Comparison of ENCODE assay signal across 12 mouse cellular contexts in the genomic region with DNA sequence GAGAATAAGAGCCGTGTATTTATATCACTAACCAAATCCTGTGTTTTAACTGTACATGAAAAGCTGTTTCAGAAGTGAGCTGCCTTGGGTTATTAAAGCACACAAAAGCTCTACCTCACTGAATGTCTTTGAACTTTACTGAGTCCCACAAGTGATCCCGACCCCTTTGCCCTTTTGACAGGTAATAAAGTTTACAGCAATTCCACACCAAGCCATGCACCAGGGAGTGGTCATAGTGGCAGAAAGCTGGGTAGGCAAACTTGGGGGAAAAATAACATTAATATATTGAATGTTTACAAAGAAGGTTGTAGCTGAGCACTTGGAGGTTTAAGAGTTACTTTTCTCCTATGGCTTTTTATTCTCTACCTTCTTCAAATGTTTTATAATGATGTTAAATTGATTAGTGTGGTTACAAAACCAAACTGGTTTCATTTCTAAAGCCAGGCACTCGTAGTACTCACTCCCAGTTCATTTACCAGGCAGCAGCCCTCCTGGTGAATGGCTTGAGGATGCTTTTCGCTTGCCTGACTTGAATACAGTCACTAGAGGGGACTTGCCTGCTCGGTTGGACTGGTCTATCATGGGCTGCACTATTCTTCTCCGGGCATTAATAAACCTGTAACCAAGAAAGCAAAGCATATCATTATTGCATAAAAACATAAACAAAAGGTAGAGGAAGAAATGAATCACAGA.
DNase-seq lines count a peak whose midpoint lies in the region; ATAC-seq and TF ChIP-seq lines count a peak whose summit lies in the region.
"Had no signal": no experiment of that assay in that cellular context is flagged by ENCODE, and none has a peak within 500 bp of the region (broad histone marks: within the 10 kb centered on the region; RNA-seq: fewer than 3 reads in every experiment).

No protein-coding gene starts in this region.

- no peak for DNase-seq in kidney, postnatal 0 days (ENCODE audit: low spot score)
- DNase-seq in kidney, adult 9 months: no peak
- no peak for DNase-seq in embryonic facial prominence, embryonic 14.5 days (ENCODE audit: low spot score)
- DNase-seq in layer of hippocampus, postnatal 14 days (ENCODE audit: low spot score in 2 of 2): no peak
- DNase-seq: heart, postnatal 36 days; layer of hippocampus, adult 9-11 months; right cerebral cortex, postnatal 4 days had no signal

- H3K9me3 ChIP-seq in kidney, postnatal 0 days (replicated peaks; ENCODE audit: low read length): no peaks in the 10 kb centered on the region
- no peaks in the 10 kb centered on the region for H3K9me3 ChIP-seq in embryonic facial prominence, embryonic 14.5 days (ENCODE audit: control insufficient read depth, low read length)
- no peaks in the 10 kb centered on the region for H3K9me3 ChIP-seq in intestine, embryonic 15.5 days
- no peaks in the 10 kb centered on the region for H3K9me3 ChIP-seq in neural tube, embryonic 13.5 days
- H3K9me3 ChIP-seq: embryonic facial prominence, embryonic 13.5 days had no signal

- no peak for TF ChIP-seq CTCF in kidney, postnatal 0 days (IDR thresholded peaks at IDR 0.05; ENCODE audit: low read depth)

- H3K27me3 ChIP-seq in kidney, postnatal 0 days (ENCODE audit: insufficient read depth, low read length): no peaks in the 10 kb centered on the region
- H3K27me3 ChIP-seq in embryonic facial prominence, embryonic 14.5 days (replicated peaks; ENCODE audit: control insufficient read depth, insufficient read depth, low read length): no peaks in the 10 kb centered on the region
- H3K27me3 ChIP-seq in intestine, embryonic 15.5 days (replicated peaks): no peaks in the 10 kb centered on the region
- H3K27me3 ChIP-seq in neural tube, embryonic 13.5 days: no peaks in the 10 kb centered on the region

- WGBS in kidney, postnatal 0 days: 21% methylated on average over 6 of the region's 6 CpGs
- 41% methylated on average over 6 of the region's 6 CpGs for WGBS in embryonic facial prominence, embryonic 14.5 days
- 12% methylated on average over 6 of the region's 6 CpGs for WGBS in intestine, embryonic 15.5 days
- 7% methylated on average over 6 of the region's 6 CpGs for WGBS in neural tube, embryonic 13.5 days

- peak overlapping the region; percentile 62 for H3K27ac ChIP-seq in kidney, postnatal 0 days
- H3K27ac ChIP-seq in embryonic facial prominence, embryonic 14.5 days (replicated peaks; ENCODE audit: low read depth, low read length): no peak overlapping the region; the same call in 1 of the 2 replicates
- H3K27ac ChIP-seq in intestine, embryonic 15.5 days: peak overlapping the region; percentile 51
- H3K27ac ChIP-seq in neural tube, embryonic 13.5 days (replicated peaks): peak overlapping the region; percentile 86
- H3K27ac ChIP-seq: embryonic facial prominence, embryonic 13.5 days had no signal

- H3K36me3 ChIP-seq in kidney, postnatal 0 days (ENCODE audit: insufficient read depth, low read length): no peaks in the 10 kb centered on the region
- H3K36me3 ChIP-seq in embryonic facial prominence, embryonic 14.5 days (ENCODE audit: control insufficient read depth, insufficient read depth, low read length): no peaks in the 10 kb centered on the region; the same call in 1 of the 2 replicates
- H3K36me3 ChIP-seq in intestine, embryonic 15.5 days: no peaks in the 10 kb centered on the region
- peaks cover 11% of the 10 kb centered on the region; the same call in 1 of the 2 replicates for H3K36me3 ChIP-seq in neural tube, embryonic 13.5 days
- H3K36me3 ChIP-seq: embryonic facial prominence, embryonic 13.5 days had no signal

- peak overlapping the region; percentile 2; the same call in 1 of the 2 replicates for H3K4me2 ChIP-seq in kidney, postnatal 0 days (ENCODE audit: low read length)
- no peak overlapping the region for H3K4me2 ChIP-seq in embryonic facial prominence, embryonic 14.5 days (ENCODE audit: low read depth, low read length)
- H3K4me2 ChIP-seq in intestine, embryonic 15.5 days (replicated peaks): peak overlapping the region; percentile 35; the same call in 1 of the 2 replicates
- H3K4me2 ChIP-seq in neural tube, embryonic 13.5 days: peak overlapping the region; percentile 30
- H3K4me2 ChIP-seq: embryonic facial prominence, embryonic 13.5 days had no signal

- no peak for ATAC-seq in kidney, postnatal 0 days (replicated peaks; ENCODE audit: low FRiP score, low read depth)
- 0 out of 2 replicates have a peak, but pooled peaks have one; percentile 24 for ATAC-seq in embryonic facial prominence, embryonic 14.5 days (ENCODE audit: low read depth)
- ATAC-seq in intestine, embryonic 15.5 days: peak; percentile 64
- peak; percentile 28; the same call in 1 of the 2 replicates for ATAC-seq in neural tube, embryonic 13.5 days (ENCODE audit: low read depth)
- no peak for ATAC-seq in cerebellum, adult (ENCODE audit: insufficient number of reproducible peaks, low FRiP score, low TSS enrichment)
- ATAC-seq: activated CD4-positive, CD25-positive, alpha-beta regulatory T cell, adult 4 months had no signal

- H3K4me3 ChIP-seq in kidney, postnatal 0 days (replicated peaks; ENCODE audit: low read depth, low read length): no peak overlapping the region
- H3K4me3 ChIP-seq in embryonic facial prominence, embryonic 14.5 days (ENCODE audit: low read depth, low read length): no peak overlapping the region
- no peak overlapping the region for H3K4me3 ChIP-seq in intestine, embryonic 15.5 days (replicated peaks)
- no peak overlapping the region for H3K4me3 ChIP-seq in neural tube, embryonic 13.5 days
- H3K4me3 ChIP-seq: embryonic facial prominence, embryonic 13.5 days had no signal

- no peak overlapping the region for H3K9ac ChIP-seq in kidney, postnatal 0 days (ENCODE audit: low read depth, low read length)
- H3K9ac ChIP-seq in embryonic facial prominence, embryonic 14.5 days (ENCODE audit: low read depth, low read length): no peak overlapping the region
- H3K9ac ChIP-seq in intestine, embryonic 15.5 days: no peak overlapping the region
- peak overlapping the region; percentile 1; the same call in 1 of the 2 replicates for H3K9ac ChIP-seq in neural tube, embryonic 13.5 days
- H3K9ac ChIP-seq: embryonic facial prominence, embryonic 13.5 days had no signal

- H3K4me1 ChIP-seq in kidney, postnatal 0 days (replicated peaks; ENCODE audit: insufficient read depth, low read length): peaks cover 14% of the 10 kb centered on the region; the same call in 1 of the 2 replicates
- H3K4me1 ChIP-seq in embryonic facial prominence, embryonic 14.5 days (ENCODE audit: control insufficient read depth, insufficient read depth, low read length): peaks cover 8% of the 10 kb centered on the region; the same call in 1 of the 2 replicates
- peaks cover 25% of the 10 kb centered on the region for H3K4me1 ChIP-seq in intestine, embryonic 15.5 days (replicated peaks)
- H3K4me1 ChIP-seq in neural tube, embryonic 13.5 days (replicated peaks): peaks cover 76% of the 10 kb centered on the region

Comparison
In these comparisons a context has a peak if more than half of its experiments do, and no peak if none do; other contexts are left out.
1. ATAC-seq: peak in embryonic facial prominence, embryonic 14.5 days (single experiment), intestine, embryonic 15.5 days (single experiment) and neural tube, embryonic 13.5 days (single experiment); none in kidney, postnatal 0 days (single experiment) and cerebellum, adult (single experiment).